Mouse (Mus musculus): ENCODE measurements around the gene Wbp1l.

GRCm38 (mm10) chr19:46637598-46637997 is 38.7 kb downstream of the Wbp1l start:
- TF ChIP-seq CTCF (IDR thresholded peaks at IDR 0.05; ENCODE audit: borderline replicate concordance, extremely low read depth, insufficient read depth, insufficient read length) (no peak), POLR2A (IDR thresholded peaks at IDR 0.05; ENCODE audit: borderline replicate concordance, extremely low read depth, insufficient read depth, insufficient read length, poor library complexity, severe bottlenecking) (no peak)
